Mouse (Mus musculus) heart, adult 2 months (tissue): ENCODE data around the gene Hoxc10. TPM values are rescaled to one million over a fixed set of nuclear protein-coding genes. Genes with fewer than 3 reads are reported as not detected.

Experiments used
- DNase-seq, 2 experiments: peaks; one replicate each; pipeline ENCODE4 v3.0.0; 2021
- H3K27ac ChIP-seq: fragments of 200-600 bp; 2 replicates; pipeline ENCODE4 v1.8.1; 2022
- H3K27me3 ChIP-seq: fragments of 200-500 bp; 2 replicates; pipeline ENCODE4 v1.6.1; 2012; ENCODE audit warnings: mild to moderate bottlenecking, low read length, inconsistent platforms, mixed read lengths; ENCODE audit not compliant: control insufficient read depth, insufficient read depth
- H3K36me3 ChIP-seq: fragments of 200-500 bp; 2 replicates; pipeline ENCODE4 v1.6.1; 2012; ENCODE audit warnings: low read length, inconsistent platforms; ENCODE audit not compliant: control insufficient read depth, insufficient read depth
- H3K4me1 ChIP-seq: fragments of 200-500 bp; 2 replicates; pipeline ENCODE4 v1.6.1; 2011; ENCODE audit warnings: low read length; ENCODE audit not compliant: control insufficient read depth, insufficient read depth
- H3K4me3 ChIP-seq: fragments of 200-600 bp; 2 replicates; pipeline ENCODE4 v1.8.1; 2022
- H3K79me2 ChIP-seq: fragments of 200-500 bp; replicated peaks from 2 replicates; pipeline ENCODE4 v1.6.1; 2012; ENCODE audit warnings: mild to moderate bottlenecking, inconsistent platforms, low read length, moderate library complexity, mixed read lengths; ENCODE audit not compliant: control insufficient read depth, insufficient read depth
- H3K9ac ChIP-seq: fragments of 200-500 bp; 2 replicates; pipeline ENCODE4 v1.6.1; 2012; ENCODE audit warnings: low read depth, mild to moderate bottlenecking, control low read depth, inconsistent platforms, low read length, mixed read lengths
- CTCF ChIP-seq: fragments of 200-600 bp; IDR thresholded peaks from 2 replicates; pipeline ENCODE4 v1.8.1; 2022; ENCODE audit warnings: antibody characterized with exemption, mild to moderate bottlenecking, moderate library complexity
- EP300 ChIP-seq: fragments of 200-500 bp; IDR thresholded peaks from 2 replicates; pipeline ENCODE4 v1.6.1; 2011; ENCODE audit warnings: low read depth, low read length, control low read depth; ENCODE audit not compliant: insufficient read depth
- POLR2A ChIP-seq: fragments of 200-500 bp; IDR thresholded peaks from 2 replicates; pipeline ENCODE4 v1.6.1; 2011; ENCODE audit warnings: mild to moderate bottlenecking, low read depth, low read length, control low read depth; ENCODE audit not compliant: insufficient read depth
- WGBS: fragments of 180-500 bp; shearing (Covaris S2); methylation state at CpG from one replicate; pipeline ENCODE4 v1.1.7; 2018; 5-methylcytosine and 5-hydroxymethylcytosine counted together
- intact Hi-C: fragments of 180-260 bp; cut with DNase I; formaldehyde crosslinking; loops from one replicate; pipeline ENCODE4 v1.15.1; 2025
- polyA plus RNA-seq: library from polyadenylated mRNA; depleted of rRNA; stranded (reverse); fragments of >200 nt; gene quantifications from 2 replicates; pipeline ENCODE4 v1.2.3, GENCODE M21; 2012
- total RNA-seq, 2 experiments: library from RNA; stranded (reverse); gene quantifications; 2 replicates each; pipeline ENCODE4 v1.2.3; 2021

Hoxc10 gene
- total and polyA plus RNA-seq, 3 experiments: not detected

GRCm38 (mm10) chr15:102980912-102981311, 14.3 kb downstream of the Hoxc10 start:
- no peak for DNase-seq
- H3K27me3 ChIP-seq: peaks cover 27% of the 10 kb centered on the region
- H3K4me3 ChIP-seq: no peak overlapping the region
- intact Hi-C loops: loop anchor here (10.0 kb wide), 1 partner anchor 324 kb away; no protein-coding TSS in a partner anchor
- H3K79me2 ChIP-seq: no peaks in the 10 kb centered on the region
- WGBS: 3% methylated on average over 14 of the region's 14 CpGs
- no peaks in the 10 kb centered on the region for H3K4me1 ChIP-seq
- H3K9ac ChIP-seq: no peak overlapping the region
- no peak overlapping the region for H3K27ac ChIP-seq
- no peaks in the 10 kb centered on the region for H3K36me3 ChIP-seq
- TF ChIP-seq EP300 (no peak), POLR2A (no peak), CTCF (no peak)

GRCm38 (mm10) chr15:102981379-102982288, 15.0 kb downstream of the Hoxc10 start:
- H3K27ac ChIP-seq: no peak overlapping the region
- no peaks in the 10 kb centered on the region for H3K79me2 ChIP-seq
- H3K9ac ChIP-seq: no peak overlapping the region
- H3K36me3 ChIP-seq: no peaks in the 10 kb centered on the region
- WGBS: 2% methylated on average over 88 of the region's 88 CpGs
- no peaks in the 10 kb centered on the region for H3K4me1 ChIP-seq
- DNase-seq: peak in 1 of 2 experiments; percentile 46
- intact Hi-C loops: loop anchor here (10.0 kb wide), 1 partner anchor 323 kb away; no protein-coding TSS in a partner anchor
- no peak for TF ChIP-seq CTCF
- TF ChIP-seq POLR2A: no peak
- no peak for TF ChIP-seq EP300
- peak overlapping the region; percentile 9; the same call in 1 of the 2 replicates for H3K4me3 ChIP-seq
- peaks cover 25% of the 10 kb centered on the region for H3K27me3 ChIP-seq

- Histone ChIP-seq H3K4me1 (no peaks in the 10 kb centered on the region), H3K9ac (no peak overlapping the region), H3K4me3 (no peak overlapping the region), H3K79me2 (no peaks in the 10 kb centered on the region), H3K36me3 (no peaks in the 10 kb centered on the region), H3K27ac (no peak overlapping the region), H3K27me3 (peaks cover 28% of the 10 kb centered on the region)
- 4% methylated on average over 12 of the region's 12 CpGs for WGBS
- intact Hi-C loops: loop anchor here (10.0 kb wide), 1 partner anchor 321 kb away; no protein-coding TSS in a partner anchor
- no peak for DNase-seq
- TF ChIP-seq EP300: no peak
- no peak for TF ChIP-seq POLR2A
- no peak for TF ChIP-seq CTCF
Observed at GRCm38 (mm10) chr15:102983716-102984115, 17.1 kb downstream of the Hoxc10 start.

- H3K79me2 ChIP-seq: no peaks in the 10 kb centered on the region
- H3K9ac ChIP-seq: no peak overlapping the region
- DNase-seq: no peak
- no peak overlapping the region for H3K4me3 ChIP-seq
- H3K27ac ChIP-seq: no peak overlapping the region
- no peaks in the 10 kb centered on the region for H3K4me1 ChIP-seq
- H3K36me3 ChIP-seq: no peaks in the 10 kb centered on the region
- TF ChIP-seq CTCF: no peak
- TF ChIP-seq POLR2A: no peak
- no peak for TF ChIP-seq EP300
- peaks cover 28% of the 10 kb centered on the region for H3K27me3 ChIP-seq
- intact Hi-C loops: loop anchor here (10.0 kb wide), 1 partner anchor 320 kb away; no protein-coding TSS in a partner anchor
- 5% methylated on average over 10 of the region's 10 CpGs for WGBS
Observed at GRCm38 (mm10) chr15:102984521-102984920, 17.9 kb downstream of the Hoxc10 start.

- Histone ChIP-seq H3K27me3 (peaks cover 26% of the 10 kb centered on the region), H3K4me3 (no peak overlapping the region), H3K27ac (no peak overlapping the region), H3K79me2 (no peaks in the 10 kb centered on the region), H3K9ac (no peak overlapping the region), H3K36me3 (no peaks in the 10 kb centered on the region), H3K4me1 (no peaks in the 10 kb centered on the region)
- intact Hi-C loops: loop anchor here (10.0 kb wide), 1 partner anchor 320 kb away; no protein-coding TSS in a partner anchor
- WGBS: 10% methylated on average over 3 of the region's 3 CpGs
- DNase-seq: no peak
- no peak for TF ChIP-seq POLR2A
- TF ChIP-seq EP300: no peak
- no peak for TF ChIP-seq CTCF
Observed at GRCm38 (mm10) chr15:102984925-102985324, 18.3 kb downstream of the Hoxc10 start.
